Mouse (Mus musculus): ENCODE results near the gene Fank1. TPM values are rescaled to one million over a fixed set of nuclear protein-coding genes. Genes with fewer than 3 reads are reported as not detected.

Fank1 gene
- total and polyA plus RNA-seq, 3 experiments = 0.16 to 0.17 TPM; not detected in 1

DNA sequence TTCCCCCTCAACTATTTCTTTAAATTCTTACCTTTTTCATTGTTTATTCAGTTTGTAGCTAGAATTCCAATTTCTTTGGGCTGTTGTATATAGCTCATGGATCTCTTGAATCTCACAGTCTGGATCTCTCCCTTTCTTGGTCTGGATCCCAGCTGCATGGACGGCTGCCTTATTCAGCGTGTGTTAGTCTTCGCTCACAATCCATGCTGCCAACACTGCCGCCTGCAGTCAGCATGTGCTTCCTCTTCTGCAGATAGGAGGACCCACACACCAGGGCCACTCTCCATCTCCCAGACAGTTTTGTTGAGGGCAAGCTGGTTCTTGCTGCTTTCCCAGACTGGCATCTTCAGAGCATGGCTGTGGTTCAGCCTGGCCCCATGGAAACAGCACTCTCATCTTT lies 62.9 kb downstream of the Fank1 start:
- in situ Hi-C loops (cut with MboI; ENCODE audit: low pct_ligation_motif_present, low pct_unique_long_range_greater_than_20kb, low sequenced_read_pairs) (no loop called here), dilution Hi-C loops (cut with MboI; ENCODE audit: extremely low pct_ligation_motif_present, extremely low pct_unique_long_range_greater_than_20kb, low sequenced_read_pairs) (no loop called here)
- no peaks in the 10 kb centered on the region for H3K79me2 ChIP-seq (replicated peaks; ENCODE audit: control insufficient read depth, extremely low read depth, insufficient read depth, poor library complexity, severe bottlenecking)
- peak in 1 of 2 experiments; percentile 11; a peak in 1 of 4 replicates for TF ChIP-seq CTCF (conservative IDR thresholded peaks at IDR 0.05 in 1 of 2, IDR thresholded peaks at IDR 0.05 in 1 of 2; ENCODE audit: low read depth in 2 of 2, low read length in 2 of 2)
- no peak for TF ChIP-seq NELFE (IDR thresholded peaks at IDR 0.05; ENCODE audit: low read depth, low read length)
- no peak overlapping the region for H3K9ac ChIP-seq (ENCODE audit: insufficient read depth, low read depth)
- H3K4me2 ChIP-seq (ENCODE audit: insufficient read depth, low read depth, poor library complexity, severe bottlenecking) = no peak overlapping the region
- H3K9me3 ChIP-seq (replicated peaks; ENCODE audit: low read length) = no peaks in the 10 kb centered on the region
- no peaks in the 10 kb centered on the region for H3K4me1 ChIP-seq (ENCODE audit: control insufficient read depth in 1 of 2, insufficient read depth in 2 of 2)
- H3K27me3 ChIP-seq (replicated peaks) = peaks cover 70% of the 10 kb centered on the region
- DNase-seq (ENCODE audit: extremely low read depth) = no peak
- no peak overlapping the region for H3K27ac ChIP-seq (ENCODE audit: insufficient read depth, low read depth)
- H3K36me3 ChIP-seq (replicated peaks in 1 of 2; ENCODE audit: control insufficient read depth in 1 of 2, insufficient read depth in 1 of 2, low read length in 1 of 2) = no peaks in the 10 kb centered on the region
- no peak overlapping the region for H3K4me3 ChIP-seq (replicated peaks in 1 of 3; ENCODE audit: low read depth in 2 of 3, low read length in 2 of 3, poor library complexity in 1 of 3)

- Histone ChIP-seq H3K4me1 (ENCODE audit: control insufficient read depth in 1 of 2, insufficient read depth in 2 of 2) (no peaks in the 10 kb centered on the region), H3K36me3 (replicated peaks in 1 of 2; ENCODE audit: control insufficient read depth in 1 of 2, insufficient read depth in 1 of 2, low read length in 1 of 2) (no peaks in the 10 kb centered on the region), H3K9me3 (replicated peaks; ENCODE audit: low read length) (no peaks in the 10 kb centered on the region), H3K27me3 (replicated peaks) (peaks cover 69% of the 10 kb centered on the region), H3K4me2 (ENCODE audit: insufficient read depth, low read depth, poor library complexity, severe bottlenecking) (no peak overlapping the region), H3K27ac (ENCODE audit: insufficient read depth, low read depth) (no peak overlapping the region), H3K9ac (ENCODE audit: insufficient read depth, low read depth) (no peak overlapping the region), H3K79me2 (replicated peaks; ENCODE audit: control insufficient read depth, extremely low read depth, insufficient read depth, poor library complexity, severe bottlenecking) (no peaks in the 10 kb centered on the region), H3K4me3 (replicated peaks in 1 of 3; ENCODE audit: low read depth in 2 of 3, low read length in 2 of 3, poor library complexity in 1 of 3) (no peak overlapping the region)
- no peak for TF ChIP-seq E2F4 (IDR thresholded peaks at IDR 0.05; ENCODE audit: insufficient replicate concordance, low read depth, low read length)
- no peak for TF ChIP-seq JUN (IDR thresholded peaks at IDR 0.05; ENCODE audit: insufficient read depth, low read depth, low read length)
- TF ChIP-seq RCOR1 (conservative IDR thresholded peaks at IDR 0.05; ENCODE audit: low read depth, low read length) = no peak
- in situ Hi-C loops (cut with MboI; ENCODE audit: low pct_ligation_motif_present, low pct_unique_long_range_greater_than_20kb, low sequenced_read_pairs) (no loop called here), dilution Hi-C loops (cut with MboI; ENCODE audit: extremely low pct_ligation_motif_present, extremely low pct_unique_long_range_greater_than_20kb, low sequenced_read_pairs) (no loop called here)
- no peak for DNase-seq (ENCODE audit: extremely low read depth)
These were observed 65.4 kb downstream of the Fank1 start for GRCm38 (mm10) chr7:133842079-133842478.

GRCm38 (mm10) chr7:133847175-133847574 lies 70.5 kb downstream of the Fank1 start:
- no peak overlapping the region for H3K4me3 ChIP-seq (replicated peaks in 1 of 3; ENCODE audit: low read depth in 2 of 3, low read length in 2 of 3, poor library complexity in 1 of 3)
- dilution Hi-C loops (cut with MboI; ENCODE audit: extremely low pct_ligation_motif_present, extremely low pct_unique_long_range_greater_than_20kb, low sequenced_read_pairs) = no loop called here
- in situ Hi-C loops (cut with MboI; ENCODE audit: low pct_ligation_motif_present, low pct_unique_long_range_greater_than_20kb, low sequenced_read_pairs) = no loop called here
- H3K27ac ChIP-seq (ENCODE audit: insufficient read depth, low read depth) = no peak overlapping the region
- no peaks in the 10 kb centered on the region for H3K9me3 ChIP-seq (replicated peaks; ENCODE audit: low read length)
- no peak for DNase-seq (ENCODE audit: extremely low read depth)
- H3K4me2 ChIP-seq (ENCODE audit: insufficient read depth, low read depth, poor library complexity, severe bottlenecking) = no peak overlapping the region
- H3K9ac ChIP-seq (ENCODE audit: insufficient read depth, low read depth) = no peak overlapping the region
- H3K79me2 ChIP-seq (replicated peaks; ENCODE audit: control insufficient read depth, extremely low read depth, insufficient read depth, poor library complexity, severe bottlenecking) = no peaks in the 10 kb centered on the region
- peaks cover 68% of the 10 kb centered on the region for H3K27me3 ChIP-seq (replicated peaks)
- H3K4me1 ChIP-seq (ENCODE audit: control insufficient read depth in 1 of 2, insufficient read depth in 2 of 2) = no peaks in the 10 kb centered on the region
- TF ChIP-seq POLR2A (IDR thresholded peaks at IDR 0.05; ENCODE audit: low read depth, low read length) (no peak), EP300 (IDR thresholded peaks at IDR 0.05; ENCODE audit: low read length) (no peak), CTCF (conservative IDR thresholded peaks at IDR 0.05 in 1 of 2, IDR thresholded peaks at IDR 0.05 in 1 of 2; ENCODE audit: low read depth in 2 of 2, low read length in 2 of 2) (no peak), MEF2A (IDR thresholded peaks at IDR 0.05; ENCODE audit: borderline replicate concordance, low read depth, low read length) (no peak), KAT2A (IDR thresholded peaks at IDR 0.05; ENCODE audit: insufficient replicate concordance, low read length) (no peak), PAX5 (IDR thresholded peaks at IDR 0.05; ENCODE audit: low read length) (no peak)
- no peaks in the 10 kb centered on the region for H3K36me3 ChIP-seq (replicated peaks in 1 of 2; ENCODE audit: control insufficient read depth in 1 of 2, insufficient read depth in 1 of 2, low read length in 1 of 2)

Measured in CH12.LX (cell line).